Mouse (Mus musculus): ENCODE data around the gene Ifnar2. TPM values are rescaled to one million over a fixed set of nuclear protein-coding genes. Genes with fewer than 3 reads are reported as not detected.
A peak's percentile ranks its signal among the peaks of the same experiment; 100 is the strongest.

Ifnar2 gene
- polyA plus RNA-seq, 1 experiment from 2014 or later, result 32.3 TPM

DNA sequence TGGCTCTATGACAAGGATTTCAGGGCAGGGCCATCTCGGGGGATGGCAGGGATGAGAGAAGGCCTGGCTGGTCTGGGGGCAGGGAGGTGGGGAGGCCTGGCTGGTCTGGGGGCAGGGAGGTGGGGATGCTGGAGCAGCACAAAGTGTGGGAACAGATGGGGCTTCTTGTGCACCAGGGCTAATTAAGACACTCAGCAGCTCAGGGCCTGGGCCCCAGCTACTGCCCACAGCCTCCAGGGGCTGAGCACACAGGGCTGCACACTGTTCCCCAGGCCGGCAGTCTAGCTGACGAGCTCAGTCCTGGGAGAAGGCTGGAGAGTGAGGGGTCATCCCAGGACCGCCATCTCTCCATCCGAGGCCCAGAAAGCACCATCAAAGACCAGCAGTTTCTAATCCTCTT, 35.1 kb upstream of the Ifnar2 start:
- 31% methylated on average over 5 of the region's 5 CpGs for WGBS
- Histone ChIP-seq H3K36me3 (ENCODE audit: control insufficient read depth, insufficient read depth, low read length) (no peaks in the 10 kb centered on the region), H3K9me3 (ENCODE audit: control insufficient read depth, low read length) (no peaks in the 10 kb centered on the region), H3K4me2 (ENCODE audit: low read depth, low read length, severe bottlenecking) (no peak overlapping the region), H3K4me3 (ENCODE audit: low read depth, low read length) (no peak overlapping the region), H3K27me3 (ENCODE audit: control insufficient read depth, insufficient read depth, low read length) (no peaks in the 10 kb centered on the region; the same call in 1 of the 2 replicates), H3K9ac (ENCODE audit: low read length) (no peak overlapping the region), H3K4me1 (replicated peaks; ENCODE audit: control insufficient read depth, insufficient read depth, low read length) (peaks cover 6% of the 10 kb centered on the region; the same call in 1 of the 2 replicates), H3K27ac (ENCODE audit: low read depth, low read length) (no peak overlapping the region)
- no peak for DNase-seq (ENCODE audit: low spot score)
- ATAC-seq (replicated peaks; ENCODE audit: low FRiP score), result peak; percentile 61

DNA sequence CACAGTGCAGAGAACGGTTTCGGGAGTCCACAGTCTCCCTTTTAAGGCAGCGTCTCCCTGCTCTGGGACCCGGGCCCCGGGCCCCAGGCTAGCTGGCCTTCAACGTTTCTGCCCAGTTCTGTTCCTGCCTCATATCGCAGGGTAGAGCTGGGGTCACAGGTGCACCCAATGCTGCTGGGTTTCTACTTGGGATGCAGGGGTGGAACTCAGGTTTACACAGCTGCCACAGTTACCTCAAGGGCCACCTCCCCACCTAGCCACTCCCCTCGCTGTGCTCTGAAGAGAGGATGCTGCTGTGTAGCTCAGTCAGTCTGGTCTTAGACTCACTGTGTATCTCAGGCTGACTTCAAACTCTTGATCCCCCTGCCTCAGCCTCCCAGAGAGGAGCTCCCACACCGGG, 26.1 kb upstream of the Ifnar2 start:
- Histone ChIP-seq H3K36me3 (ENCODE audit: control insufficient read depth, insufficient read depth, low read length) (no peaks in the 10 kb centered on the region), H3K4me1 (replicated peaks; ENCODE audit: control insufficient read depth, insufficient read depth, low read length) (peaks cover 6% of the 10 kb centered on the region), H3K4me3 (ENCODE audit: low read depth, low read length) (no peak overlapping the region), H3K27ac (ENCODE audit: low read depth, low read length) (no peak overlapping the region), H3K9me3 (ENCODE audit: control insufficient read depth, low read length) (no peaks in the 10 kb centered on the region), H3K27me3 (ENCODE audit: control insufficient read depth, insufficient read depth, low read length) (0 out of 2 replicates have a peak, but pooled peaks cover 2% of the 10 kb centered on the region), H3K9ac (ENCODE audit: low read length) (no peak overlapping the region), H3K4me2 (ENCODE audit: low read depth, low read length, severe bottlenecking) (no peak overlapping the region)
- DNase-seq (ENCODE audit: low spot score) (no peak), ATAC-seq (replicated peaks; ENCODE audit: low FRiP score) (no peak)
- WGBS, result 75% methylated on average over 9 of the region's 9 CpGs

DNA sequence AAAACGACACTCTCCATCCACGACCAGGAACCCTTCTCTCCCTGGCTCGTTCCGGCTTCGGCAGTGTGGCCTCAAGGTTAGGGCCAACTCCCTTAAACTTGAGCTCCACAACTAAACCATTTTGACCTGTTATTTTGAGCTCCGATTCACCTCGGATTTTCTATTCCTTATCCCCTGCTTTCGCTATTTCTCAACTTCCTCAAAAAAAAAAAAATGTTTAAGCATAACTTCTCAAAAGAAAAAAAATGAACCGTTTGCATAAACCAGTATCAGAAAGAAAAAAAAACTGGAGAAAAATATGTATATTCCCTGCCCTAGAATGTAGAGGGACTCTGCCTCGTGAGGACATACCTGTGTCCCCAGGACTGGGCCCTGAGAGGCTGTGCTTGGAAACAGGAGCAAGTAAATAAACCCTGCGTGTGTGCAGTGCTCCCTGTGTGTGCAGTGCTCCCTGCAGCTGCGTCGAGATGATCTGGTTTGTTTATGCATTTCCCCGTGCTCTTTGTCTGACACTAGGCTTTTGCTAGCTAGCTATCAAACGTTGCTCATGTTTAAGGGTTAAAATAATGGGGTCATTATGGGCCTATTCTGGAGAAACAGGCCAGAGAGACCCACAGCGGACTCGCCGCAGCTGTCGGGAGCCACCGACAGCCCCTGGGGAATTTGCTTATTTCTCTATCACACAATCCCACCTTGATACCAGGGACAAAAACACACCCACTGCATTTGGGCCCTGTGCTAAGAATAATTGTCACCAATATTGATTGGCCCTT, 24.9 kb upstream of the Ifnar2 start:
- no peak for ATAC-seq (replicated peaks; ENCODE audit: low FRiP score)
- Histone ChIP-seq H3K36me3 (ENCODE audit: control insufficient read depth, insufficient read depth, low read length) (no peaks in the 10 kb centered on the region), H3K4me3 (ENCODE audit: low read depth, low read length) (no peak overlapping the region), H3K9ac (ENCODE audit: low read length) (no peak overlapping the region), H3K4me2 (ENCODE audit: low read depth, low read length, severe bottlenecking) (no peak overlapping the region), H3K27ac (ENCODE audit: low read depth, low read length) (no peak overlapping the region), H3K4me1 (replicated peaks; ENCODE audit: control insufficient read depth, insufficient read depth, low read length) (peaks cover 8% of the 10 kb centered on the region), H3K27me3 (ENCODE audit: control insufficient read depth, insufficient read depth, low read length) (peaks cover 2% of the 10 kb centered on the region; the same call in 1 of the 2 replicates), H3K9me3 (ENCODE audit: control insufficient read depth, low read length) (no peaks in the 10 kb centered on the region)
- 66% methylated on average over 20 of the region's 20 CpGs for WGBS
- no peak for DNase-seq (ENCODE audit: low spot score)

DNA sequence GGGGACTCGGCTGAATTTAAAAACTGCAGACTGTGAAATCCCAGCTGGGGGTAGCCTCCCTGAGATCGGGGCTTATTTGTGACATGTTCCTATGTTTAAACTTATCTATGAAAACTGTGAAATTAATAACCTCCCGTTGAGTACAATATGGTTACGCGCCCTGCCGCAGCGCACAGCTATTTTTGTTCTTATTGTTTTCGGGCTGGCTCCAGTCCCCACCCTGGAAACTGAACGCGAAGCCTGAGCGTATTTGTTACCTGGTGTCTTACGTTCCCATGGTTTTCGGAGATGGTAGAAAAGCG, 24.4 kb upstream of the Ifnar2 start:
- Histone ChIP-seq H3K27ac (ENCODE audit: low read depth, low read length) (no peak overlapping the region), H3K9me3 (ENCODE audit: control insufficient read depth, low read length) (no peaks in the 10 kb centered on the region), H3K4me1 (replicated peaks; ENCODE audit: control insufficient read depth, insufficient read depth, low read length) (peaks cover 8% of the 10 kb centered on the region), H3K9ac (ENCODE audit: low read length) (no peak overlapping the region), H3K27me3 (ENCODE audit: control insufficient read depth, insufficient read depth, low read length) (peaks cover 6% of the 10 kb centered on the region; the same call in 1 of the 2 replicates), H3K4me2 (ENCODE audit: low read depth, low read length, severe bottlenecking) (no peak overlapping the region), H3K4me3 (ENCODE audit: low read depth, low read length) (no peak overlapping the region), H3K36me3 (ENCODE audit: control insufficient read depth, insufficient read depth, low read length) (no peaks in the 10 kb centered on the region)
- no peak for ATAC-seq (replicated peaks; ENCODE audit: low FRiP score)
- 61% methylated on average over 14 of the region's 14 CpGs for WGBS
- DNase-seq (ENCODE audit: low spot score), result no peak

DNA sequence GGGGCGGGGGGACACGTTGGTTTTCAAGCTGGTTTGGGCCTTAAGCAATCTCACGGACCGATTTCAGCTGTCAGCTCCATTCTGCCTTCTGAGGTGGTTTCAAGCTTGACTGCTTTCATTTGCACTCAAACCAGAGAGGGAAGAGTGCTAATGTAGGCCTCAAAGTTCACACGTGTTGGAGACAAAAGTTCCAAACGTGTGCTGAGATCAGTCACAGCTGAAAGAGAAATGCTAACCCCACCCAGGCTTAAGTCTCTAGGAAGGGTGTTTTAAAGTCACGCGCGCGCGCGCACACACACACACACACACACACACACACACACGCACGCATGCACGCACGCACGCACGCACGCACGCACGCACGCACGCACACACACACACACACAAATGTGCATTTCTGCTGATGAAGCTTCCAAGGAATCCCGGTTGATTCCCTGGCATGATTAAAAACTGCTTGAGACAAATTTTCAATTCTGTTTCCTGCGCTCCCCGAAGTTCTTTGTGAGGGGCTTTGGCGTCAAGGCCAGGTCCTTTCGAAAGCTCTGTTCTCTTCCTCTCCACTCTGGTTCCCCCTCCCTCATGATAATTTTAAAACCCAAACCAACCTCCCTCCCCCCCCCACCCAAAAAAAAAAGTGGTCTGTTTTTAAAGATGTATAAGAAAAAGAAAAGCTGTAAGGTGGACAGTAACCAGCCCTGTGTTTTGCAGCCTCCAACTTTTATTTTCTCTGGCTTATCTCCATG, 23.8 kb upstream of the Ifnar2 start:
- WGBS, result 67% methylated on average over 28 of the region's 28 CpGs
- H3K4me3 ChIP-seq (ENCODE audit: low read depth, low read length), result no peak overlapping the region
- DNase-seq (ENCODE audit: low spot score), result no peak
- peaks cover 9% of the 10 kb centered on the region; the same call in 1 of the 2 replicates for H3K27me3 ChIP-seq (ENCODE audit: control insufficient read depth, insufficient read depth, low read length)
- ATAC-seq (replicated peaks; ENCODE audit: low FRiP score), result no peak
- no peaks in the 10 kb centered on the region for H3K9me3 ChIP-seq (ENCODE audit: control insufficient read depth, low read length)
- H3K9ac ChIP-seq (ENCODE audit: low read length), result no peak overlapping the region
- peaks cover 8% of the 10 kb centered on the region for H3K4me1 ChIP-seq (replicated peaks; ENCODE audit: control insufficient read depth, insufficient read depth, low read length)
- H3K36me3 ChIP-seq (ENCODE audit: control insufficient read depth, insufficient read depth, low read length), result no peaks in the 10 kb centered on the region
- no peak overlapping the region for H3K4me2 ChIP-seq (ENCODE audit: low read depth, low read length, severe bottlenecking)
- H3K27ac ChIP-seq (ENCODE audit: low read depth, low read length), result no peak overlapping the region

DNA sequence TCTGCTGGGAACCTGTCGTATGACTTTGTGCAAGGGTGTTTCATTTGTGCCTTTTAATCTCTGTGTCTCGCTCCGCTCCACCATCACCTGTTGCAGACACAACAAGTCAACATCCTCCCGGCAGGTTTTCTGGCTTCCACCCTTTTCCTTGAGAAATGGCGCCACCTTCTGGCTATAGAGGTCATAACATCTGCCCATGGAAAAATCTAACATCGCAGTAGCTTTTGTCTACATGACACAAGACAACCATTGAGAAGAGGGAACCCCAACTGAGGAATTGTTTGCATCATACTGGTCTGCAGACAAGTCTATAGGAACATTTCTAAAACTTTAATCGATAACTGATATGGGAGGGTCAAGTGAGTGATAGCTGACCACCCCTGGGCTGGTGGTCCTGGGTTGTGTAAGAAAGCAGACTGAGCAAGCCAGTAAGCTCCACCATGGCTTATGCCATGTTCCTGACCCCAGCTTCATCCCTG, 20.5 kb upstream of the Ifnar2 start:
- Histone ChIP-seq H3K27ac (ENCODE audit: low read depth, low read length) (no peak overlapping the region), H3K9me3 (ENCODE audit: control insufficient read depth, low read length) (no peaks in the 10 kb centered on the region), H3K36me3 (ENCODE audit: control insufficient read depth, insufficient read depth, low read length) (no peaks in the 10 kb centered on the region), H3K4me2 (ENCODE audit: low read depth, low read length, severe bottlenecking) (no peak overlapping the region), H3K4me3 (ENCODE audit: low read depth, low read length) (no peak overlapping the region), H3K9ac (ENCODE audit: low read length) (no peak overlapping the region), H3K27me3 (ENCODE audit: control insufficient read depth, insufficient read depth, low read length) (peaks cover 9% of the 10 kb centered on the region; the same call in 1 of the 2 replicates), H3K4me1 (replicated peaks; ENCODE audit: control insufficient read depth, insufficient read depth, low read length) (peaks cover 8% of the 10 kb centered on the region)
- 2% methylated on average over 7 of the region's 7 CpGs for WGBS
- ATAC-seq (replicated peaks; ENCODE audit: low FRiP score) (peak; percentile 55; the same call in 1 of the 2 replicates), DNase-seq (ENCODE audit: low spot score) (peak; percentile 88)

DNA sequence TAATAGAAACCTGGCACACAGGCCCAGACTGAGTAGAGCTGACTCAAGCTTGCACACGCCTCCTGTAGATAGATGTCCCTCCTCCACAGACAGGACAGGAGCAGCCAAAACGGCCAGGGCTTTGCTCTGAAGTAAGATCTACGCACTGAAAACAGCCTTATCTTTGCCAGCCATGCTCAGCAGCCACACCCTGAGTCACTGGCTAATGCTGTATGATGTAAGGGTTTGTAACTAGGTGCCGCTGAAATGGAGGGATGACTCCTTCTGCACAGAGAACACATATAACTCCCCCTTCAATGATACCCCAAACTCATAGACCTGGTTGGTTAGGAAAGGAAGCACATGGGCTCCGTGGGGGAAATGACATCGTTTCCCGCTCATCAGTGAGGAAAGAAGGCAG, 19.8 kb upstream of the Ifnar2 start:
- ATAC-seq (replicated peaks; ENCODE audit: low FRiP score) (peak; percentile 44; the same call in 1 of the 2 replicates), DNase-seq (ENCODE audit: low spot score) (no peak)
- H3K4me1 ChIP-seq (replicated peaks; ENCODE audit: control insufficient read depth, insufficient read depth, low read length), result peaks cover 8% of the 10 kb centered on the region
- WGBS, result 78% methylated on average over 7 of the region's 7 CpGs
- peaks cover 9% of the 10 kb centered on the region; the same call in 1 of the 2 replicates for H3K27me3 ChIP-seq (ENCODE audit: control insufficient read depth, insufficient read depth, low read length)
- no peak overlapping the region for H3K4me3 ChIP-seq (ENCODE audit: low read depth, low read length)
- no peaks in the 10 kb centered on the region for H3K9me3 ChIP-seq (ENCODE audit: control insufficient read depth, low read length)
- H3K36me3 ChIP-seq (ENCODE audit: control insufficient read depth, insufficient read depth, low read length), result no peaks in the 10 kb centered on the region
- no peak overlapping the region for H3K27ac ChIP-seq (ENCODE audit: low read depth, low read length)
- H3K9ac ChIP-seq (ENCODE audit: low read length), result no peak overlapping the region
- H3K4me2 ChIP-seq (ENCODE audit: low read depth, low read length, severe bottlenecking), result no peak overlapping the region

DNA sequence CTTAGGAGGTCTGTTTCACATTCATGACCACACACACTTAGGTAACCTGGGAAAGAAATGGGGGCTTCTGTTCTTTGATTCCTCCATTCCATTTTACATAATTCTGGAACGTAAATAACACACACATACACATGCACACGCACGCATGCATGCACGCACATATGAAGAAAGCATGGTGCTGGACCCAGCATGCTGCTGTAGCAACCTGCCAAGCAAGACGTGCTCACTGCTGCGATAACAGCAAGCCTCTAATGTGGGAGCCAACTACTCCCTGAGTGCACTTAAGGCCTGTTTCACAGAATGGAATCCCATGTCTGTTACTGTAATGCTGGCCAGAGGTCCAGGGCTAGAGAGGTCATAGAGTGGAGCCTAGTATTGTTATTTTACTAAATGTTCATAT, 19.4 kb upstream of the Ifnar2 start:
- Histone ChIP-seq H3K27ac (ENCODE audit: low read depth, low read length) (no peak overlapping the region), H3K9me3 (ENCODE audit: control insufficient read depth, low read length) (no peaks in the 10 kb centered on the region), H3K36me3 (ENCODE audit: control insufficient read depth, insufficient read depth, low read length) (no peaks in the 10 kb centered on the region), H3K9ac (ENCODE audit: low read length) (no peak overlapping the region), H3K4me1 (replicated peaks; ENCODE audit: control insufficient read depth, insufficient read depth, low read length) (peaks cover 8% of the 10 kb centered on the region), H3K4me2 (ENCODE audit: low read depth, low read length, severe bottlenecking) (no peak overlapping the region), H3K4me3 (ENCODE audit: low read depth, low read length) (no peak overlapping the region), H3K27me3 (ENCODE audit: control insufficient read depth, insufficient read depth, low read length) (peaks cover 9% of the 10 kb centered on the region; the same call in 1 of the 2 replicates)
- ATAC-seq (replicated peaks; ENCODE audit: low FRiP score) (no peak), DNase-seq (ENCODE audit: low spot score) (no peak)
- 83% methylated on average over 6 of the region's 6 CpGs for WGBS

Measured in forebrain, embryonic 11.5 days (tissue).